In genomic region chr5:99269131-99269530, GRCm38 (mm10) we compare ENCODE assay signal across 22 mouse cellular contexts.
DNase-seq lines count a peak whose midpoint lies in the region; ATAC-seq and TF ChIP-seq lines count a peak whose summit lies in the region.
"Had no signal": no experiment of that assay in that cellular context is flagged by ENCODE, and none has a peak within 500 bp of the region (broad histone marks: within the 10 kb centered on the region; RNA-seq: fewer than 3 reads in every experiment).

No protein-coding gene starts in this region.

- H3K9ac ChIP-seq in kidney, embryonic 14.5 days (ENCODE audit: low read depth, low read length) = no peak overlapping the region
- no peak overlapping the region for H3K9ac ChIP-seq in kidney, embryonic 15.5 days
- H3K9ac ChIP-seq in hindbrain, embryonic 11.5 days (ENCODE audit: low read depth, low read length) = no peak overlapping the region
- H3K9ac ChIP-seq: embryonic facial prominence, embryonic 13.5 days; embryonic facial prominence, embryonic 15.5 days; forebrain, embryonic 12.5 days had no signal

- no peak for TF ChIP-seq CTCF in kidney, adult 2 months (conservative IDR thresholded peaks at IDR 0.05; ENCODE audit: insufficient read depth, insufficient read length, low read depth, low read length)

- 41% methylated on average over 2 of the region's 2 CpGs for WGBS in kidney, adult 2 months
- 77% methylated on average over 2 of the region's 2 CpGs for WGBS in kidney, embryonic 14.5 days
- WGBS in kidney, embryonic 15.5 days = 76% methylated on average over 2 of the region's 2 CpGs
- 85% methylated on average over 2 of the region's 2 CpGs for WGBS in hindbrain, embryonic 11.5 days

- no peak for ATAC-seq in kidney, embryonic 14.5 days (ENCODE audit: low FRiP score, low TSS enrichment)
- no peak for ATAC-seq in kidney, embryonic 15.5 days (replicated peaks; ENCODE audit: low FRiP score)
- 0 out of 2 replicates have a peak, but pooled peaks have one; percentile 14 for ATAC-seq in megakaryocyte, adult 5-6 weeks (ENCODE audit: poor library complexity, severe bottlenecking)
- no peak for ATAC-seq in hindbrain, embryonic 11.5 days (ENCODE audit: low FRiP score)
- ATAC-seq: forebrain, embryonic 14.5 days had no signal

- peaks cover 4% of the 10 kb centered on the region; the same call in 1 of the 2 replicates for H3K4me1 ChIP-seq in kidney, adult 2 months (ENCODE audit: control insufficient read depth, insufficient read depth, low read length)
- H3K4me1 ChIP-seq in kidney, embryonic 14.5 days (ENCODE audit: control insufficient read depth, insufficient read depth, low read length) = no peaks in the 10 kb centered on the region
- H3K4me1 ChIP-seq in kidney, embryonic 15.5 days = no peaks in the 10 kb centered on the region
- H3K4me1 ChIP-seq in hindbrain, embryonic 11.5 days (replicated peaks; ENCODE audit: control insufficient read depth, insufficient read depth, low read length) = no peaks in the 10 kb centered on the region
- H3K4me1 ChIP-seq: embryonic facial prominence, embryonic 13.5 days; embryonic facial prominence, embryonic 15.5 days had no signal

- H3K9me3 ChIP-seq in kidney, embryonic 14.5 days (ENCODE audit: control insufficient read depth, low read length) = no peaks in the 10 kb centered on the region
- no peaks in the 10 kb centered on the region for H3K9me3 ChIP-seq in kidney, embryonic 15.5 days (replicated peaks)
- no peaks in the 10 kb centered on the region for H3K9me3 ChIP-seq in hindbrain, embryonic 11.5 days (ENCODE audit: control insufficient read depth, low read length)
- H3K9me3 ChIP-seq: embryonic facial prominence, embryonic 13.5 days; embryonic facial prominence, embryonic 15.5 days; forebrain, embryonic 10.5 days; forebrain, embryonic 12.5 days had no signal

- no peak overlapping the region for H3K27ac ChIP-seq in kidney, adult 2 months (ENCODE audit: insufficient read depth, low read depth, low read length)
- no peak overlapping the region for H3K27ac ChIP-seq in kidney, embryonic 14.5 days (ENCODE audit: low read depth, low read length)
- no peak overlapping the region for H3K27ac ChIP-seq in kidney, embryonic 15.5 days
- no peak overlapping the region for H3K27ac ChIP-seq in hindbrain, embryonic 11.5 days (ENCODE audit: low read depth, low read length)
- H3K27ac ChIP-seq: embryonic facial prominence, embryonic 13.5 days; embryonic facial prominence, embryonic 15.5 days; forebrain, embryonic 10.5 days; forebrain, embryonic 12.5 days had no signal

- H3K36me3 ChIP-seq in kidney, adult 2 months (ENCODE audit: control insufficient read depth, insufficient read depth, low read length) = no peaks in the 10 kb centered on the region
- no peaks in the 10 kb centered on the region for H3K36me3 ChIP-seq in kidney, embryonic 14.5 days (ENCODE audit: control insufficient read depth, insufficient read depth, low read length)
- H3K36me3 ChIP-seq in kidney, embryonic 15.5 days = no peaks in the 10 kb centered on the region
- H3K36me3 ChIP-seq in hindbrain, embryonic 11.5 days (ENCODE audit: control insufficient read depth, insufficient read depth, low read length) = no peaks in the 10 kb centered on the region
- H3K36me3 ChIP-seq: embryonic facial prominence, embryonic 13.5 days; embryonic facial prominence, embryonic 15.5 days; forebrain, embryonic 10.5 days; forebrain, embryonic 12.5 days had no signal

- H3K4me2 ChIP-seq in kidney, embryonic 14.5 days (replicated peaks; ENCODE audit: low read depth, low read length) = no peak overlapping the region
- H3K4me2 ChIP-seq in kidney, embryonic 15.5 days = no peak overlapping the region
- H3K4me2 ChIP-seq in hindbrain, embryonic 11.5 days (replicated peaks; ENCODE audit: low read depth, low read length) = no peak overlapping the region
- H3K4me2 ChIP-seq: embryonic facial prominence, embryonic 13.5 days; embryonic facial prominence, embryonic 15.5 days; forebrain, embryonic 12.5 days had no signal

- TF ChIP-seq POLR2A in kidney, adult 2 months (IDR thresholded peaks at IDR 0.05; ENCODE audit: low read depth, low read length) = no peak

- H3K4me3 ChIP-seq in kidney, adult 2 months (ENCODE audit: insufficient read depth, low read depth, low read length) = no peak overlapping the region
- no peak overlapping the region for H3K4me3 ChIP-seq in kidney, embryonic 14.5 days (ENCODE audit: low read length)
- no peak overlapping the region for H3K4me3 ChIP-seq in kidney, embryonic 15.5 days (replicated peaks)
- no peak overlapping the region for H3K4me3 ChIP-seq in hindbrain, embryonic 11.5 days (ENCODE audit: low read depth, low read length)
- H3K4me3 ChIP-seq: embryonic facial prominence, embryonic 13.5 days; embryonic facial prominence, embryonic 15.5 days; erythroblast, embryonic 14.5 days; forebrain, embryonic 10.5 days; forebrain, embryonic 12.5 days had no signal

- DNase-seq in kidney, adult 2 months = peak; percentile 68
- peak; percentile 67 for DNase-seq in kidney, adult 9 months
- no peak for DNase-seq in hindbrain, embryonic 11.5 days (ENCODE audit: low spot score)
- DNase-seq: adrenal gland, adult 2 months; adrenal gland, postnatal 10 days; adrenal gland, postnatal 25 days; cerebellum, adult 11 months; cerebellum, adult 18-20 months; cerebellum, adult 8-10 months; cerebellum, adult 9-11 months; cerebellum, postnatal 14 days; cerebellum, postnatal 36 days; embryo, embryonic 11 days had no signal

- H3K27me3 ChIP-seq in kidney, adult 2 months (replicated peaks; ENCODE audit: control insufficient read depth, insufficient read depth, low read length) = no peaks in the 10 kb centered on the region
- H3K27me3 ChIP-seq in kidney, embryonic 14.5 days (ENCODE audit: control insufficient read depth, insufficient read depth, low read length) = no peaks in the 10 kb centered on the region
- H3K27me3 ChIP-seq in kidney, embryonic 15.5 days = no peaks in the 10 kb centered on the region
- no peaks in the 10 kb centered on the region; the same call in 1 of the 2 replicates for H3K27me3 ChIP-seq in hindbrain, embryonic 11.5 days (ENCODE audit: control insufficient read depth, insufficient read depth, low read length)
- H3K27me3 ChIP-seq: embryonic facial prominence, embryonic 13.5 days; embryonic facial prominence, embryonic 15.5 days had no signal
